Mouse (Mus musculus) embryonic facial prominence, embryonic 11.5 days (tissue): Measurements from ENCODE around the gene Fam206a. TPM values are rescaled to one million over a fixed set of nuclear protein-coding genes. Genes with fewer than 3 reads are reported as not detected.

Experiments
- ATAC-seq: fragments of 200-750 bp; cut with Nextera tagmentation; replicated peaks from 2 replicates; pipeline ENCODE4 v1.8.0; 2017; ENCODE audit warnings: low read depth; ENCODE audit not compliant: insufficient number of reproducible peaks, low FRiP score, low TSS enrichment
- DNase-seq: peaks from one replicate; pipeline ENCODE4 v3.0.0-alpha.2; 2015; ENCODE audit warnings: low spot score
- H3K27ac ChIP-seq: fragments of 300-500 bp; sonication (generic); replicated peaks from 2 replicates; pipeline ENCODE4 v1.5.1; 2014; ENCODE audit warnings: mild to moderate bottlenecking, low read depth, low read length, control low read depth
- H3K27me3 ChIP-seq: fragments of 300-500 bp; sonication (generic); 2 replicates; pipeline ENCODE4 v1.6.1; 2014; ENCODE audit warnings: mild to moderate bottlenecking, low read length, moderate library complexity, mixed read lengths; ENCODE audit not compliant: control insufficient read depth, insufficient read depth
- H3K36me3 ChIP-seq: fragments of 300-500 bp; sonication (generic); replicated peaks from 2 replicates; pipeline ENCODE4 v1.6.1; 2014; ENCODE audit warnings: low read depth, mild to moderate bottlenecking, low read length, moderate library complexity, mixed read lengths; ENCODE audit not compliant: control insufficient read depth, insufficient read depth
- H3K4me1 ChIP-seq: fragments of 300-500 bp; sonication (generic); 2 replicates; pipeline ENCODE4 v1.6.1; 2014; ENCODE audit warnings: low read length, mixed read lengths; ENCODE audit not compliant: control insufficient read depth, insufficient read depth
- H3K4me2 ChIP-seq: fragments of 300-500 bp; sonication (generic); 2 replicates; pipeline ENCODE4 v1.6.1; 2014; ENCODE audit warnings: low read depth, mild to moderate bottlenecking, control low read depth, low read length, moderate library complexity
- H3K4me3 ChIP-seq: fragments of 300-500 bp; sonication (generic); 2 replicates; pipeline ENCODE4 v1.5.1; 2014; ENCODE audit warnings: low read depth, low read length, control low read depth
- H3K9ac ChIP-seq: fragments of 300-500 bp; sonication (generic); replicated peaks from 2 replicates; pipeline ENCODE4 v1.6.1; 2014; ENCODE audit warnings: mild to moderate bottlenecking, control low read depth, low read length
- H3K9me3 ChIP-seq: fragments of 300-500 bp; sonication (generic); replicated peaks from 2 replicates; pipeline ENCODE4 v1.6.1; 2016; ENCODE audit warnings: mild to moderate bottlenecking, low read length, inconsistent platforms, mixed read lengths; ENCODE audit not compliant: control insufficient read depth
- whole genome bisulfite sequencing: fragments of 180-500 bp; shearing (Covaris S2); extraction: QIAGEN DNeasy Blood & Tissue Kit; methylation state at CpG from one replicate; pipeline ENCODE4 v1.1.7; 2014; 5-methylcytosine and 5-hydroxymethylcytosine counted together
- polyA plus RNA-seq: library from polyadenylated mRNA; unstranded; fragments of >200 nt; fragmentation: Nextera tagmentation; extraction: Ambion mirVana; gene quantifications from 2 replicates; pipeline ENCODE4 v1.2.1, GENCODE M21; 2014

Gene Fam206a
- polyA plus RNA-seq, 1 experiment from 2014 or later = 27.7 TPM

DNA sequence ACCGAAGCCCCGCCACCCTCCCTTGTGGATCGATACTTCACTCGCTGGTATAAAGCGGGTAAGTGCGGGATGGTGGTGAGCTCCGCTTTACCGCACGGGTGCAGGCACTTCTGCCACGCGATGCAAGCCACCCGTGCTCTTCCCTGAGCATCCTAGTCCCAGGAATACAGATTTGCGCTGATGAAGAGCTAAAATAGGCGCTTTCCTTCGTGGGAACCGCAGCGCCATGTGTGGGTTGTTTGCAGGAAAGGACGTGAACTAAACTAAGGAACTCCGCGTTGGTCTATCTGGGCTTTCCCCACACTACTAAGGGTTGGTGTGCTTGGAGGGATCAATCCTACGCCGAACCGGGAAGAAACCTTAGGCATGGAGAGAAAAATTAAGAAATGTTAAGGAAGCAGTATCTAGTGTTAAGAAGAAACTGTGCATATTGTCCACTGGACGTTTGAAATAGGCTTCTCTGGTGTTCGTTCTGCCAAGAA lies 565 bp downstream of the Fam206a start:
- H3K36me3 ChIP-seq = peaks cover 5% of the 10 kb centered on the region
- peak overlapping the region; percentile 88 for H3K9ac ChIP-seq
- ATAC-seq = no peak
- peak overlapping the region; percentile 69 for H3K4me2 ChIP-seq
- WGBS = 2% methylated on average over 25 of the region's 25 CpGs
- peak overlapping the region; percentile 80 for H3K4me3 ChIP-seq
- peak overlapping the region; percentile 65; the same call in 1 of the 2 replicates for H3K27ac ChIP-seq
- no peaks in the 10 kb centered on the region for H3K9me3 ChIP-seq
- peak; percentile 12 for DNase-seq
- peaks cover 3% of the 10 kb centered on the region; the same call in 1 of the 2 replicates for H3K4me1 ChIP-seq
- no peaks in the 10 kb centered on the region for H3K27me3 ChIP-seq

DNA sequence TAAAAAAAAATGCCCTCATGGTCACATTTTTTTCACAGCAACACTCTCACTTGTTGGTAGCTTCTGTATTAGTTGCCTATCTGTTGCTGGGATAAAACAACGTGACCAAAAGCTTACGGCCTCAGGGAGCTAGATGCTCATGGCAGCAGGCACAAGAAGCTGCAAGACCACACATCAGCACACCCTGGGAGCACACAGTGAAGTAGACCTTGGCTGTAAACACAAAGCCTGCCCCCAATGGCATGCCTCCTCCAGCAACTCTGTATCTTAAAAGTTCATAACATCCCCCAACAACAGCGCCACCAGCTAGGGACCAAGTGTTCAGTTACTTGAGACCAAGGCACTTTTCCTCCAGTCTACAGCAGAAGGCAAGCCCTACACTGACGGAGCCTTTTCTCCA lies 6.9 kb downstream of the Fam206a start:
- Histone ChIP-seq H3K36me3 (peaks cover 3% of the 10 kb centered on the region), H3K9me3 (no peaks in the 10 kb centered on the region), H3K9ac (no peak overlapping the region), H3K27ac (no peak overlapping the region), H3K4me3 (no peak overlapping the region), H3K4me1 (no peaks in the 10 kb centered on the region), H3K27me3 (no peaks in the 10 kb centered on the region), H3K4me2 (no peak overlapping the region)
- DNase-seq = no peak
- 76% methylated on average over 4 of the region's 4 CpGs for WGBS
- ATAC-seq = no peak

GRCm38 (mm10) chr4:56811642-56812041 lies 9.5 kb downstream of the Fam206a start:
- WGBS = 65% methylated on average over 3 of the region's 3 CpGs
- Histone ChIP-seq H3K4me1 (no peaks in the 10 kb centered on the region; the same call in 1 of the 2 replicates), H3K9ac (no peak overlapping the region), H3K36me3 (no peaks in the 10 kb centered on the region; the same call in 1 of the 2 replicates), H3K9me3 (no peaks in the 10 kb centered on the region), H3K27me3 (no peaks in the 10 kb centered on the region), H3K4me3 (no peak overlapping the region), H3K27ac (no peak overlapping the region), H3K4me2 (no peak overlapping the region)
- ATAC-seq (no peak), DNase-seq (no peak)

DNA sequence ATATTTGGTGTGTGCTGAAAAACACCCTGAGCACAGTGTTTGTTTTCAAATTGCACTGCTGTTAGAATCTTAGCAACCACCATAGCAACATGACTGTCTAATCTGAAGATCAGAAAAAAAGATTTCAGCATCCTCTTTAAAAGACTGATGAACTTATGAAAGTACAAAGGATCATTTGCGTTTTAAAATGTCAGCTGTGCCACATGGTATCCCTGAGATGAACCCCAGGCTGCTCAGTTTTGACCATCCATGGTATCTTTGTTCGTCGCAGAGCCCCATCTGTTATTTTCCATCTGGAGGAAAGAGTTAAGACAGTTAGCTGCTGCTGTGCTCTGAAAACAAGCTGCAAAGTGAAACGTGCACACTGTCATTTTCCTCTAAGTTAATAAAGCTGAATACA lies 10.0 kb downstream of the Fam206a start:
- no peak for ATAC-seq
- Histone ChIP-seq H3K4me3 (no peak overlapping the region), H3K9ac (no peak overlapping the region), H3K9me3 (no peaks in the 10 kb centered on the region), H3K27me3 (no peaks in the 10 kb centered on the region), H3K4me1 (no peaks in the 10 kb centered on the region; the same call in 1 of the 2 replicates), H3K4me2 (no peak overlapping the region), H3K27ac (no peak overlapping the region), H3K36me3 (no peaks in the 10 kb centered on the region; the same call in 1 of the 2 replicates)
- no peak for DNase-seq
- WGBS = 86% methylated on average over 4 of the region's 4 CpGs

GRCm38 (mm10) chr4:56815131-56815530 lies 13.0 kb downstream of the Fam206a start:
- no peaks in the 10 kb centered on the region for H3K36me3 ChIP-seq
- H3K9me3 ChIP-seq = no peaks in the 10 kb centered on the region
- no peaks in the 10 kb centered on the region for H3K27me3 ChIP-seq
- DNase-seq = peak; percentile 10
- no peak overlapping the region; the same call in 1 of the 2 replicates for H3K9ac ChIP-seq
- H3K4me3 ChIP-seq = no peak overlapping the region
- no peak overlapping the region for H3K27ac ChIP-seq
- no peak overlapping the region for H3K4me2 ChIP-seq
- 67% methylated on average over 8 of the region's 8 CpGs for WGBS
- no peaks in the 10 kb centered on the region; the same call in 1 of the 2 replicates for H3K4me1 ChIP-seq
- ATAC-seq = no peak

DNA sequence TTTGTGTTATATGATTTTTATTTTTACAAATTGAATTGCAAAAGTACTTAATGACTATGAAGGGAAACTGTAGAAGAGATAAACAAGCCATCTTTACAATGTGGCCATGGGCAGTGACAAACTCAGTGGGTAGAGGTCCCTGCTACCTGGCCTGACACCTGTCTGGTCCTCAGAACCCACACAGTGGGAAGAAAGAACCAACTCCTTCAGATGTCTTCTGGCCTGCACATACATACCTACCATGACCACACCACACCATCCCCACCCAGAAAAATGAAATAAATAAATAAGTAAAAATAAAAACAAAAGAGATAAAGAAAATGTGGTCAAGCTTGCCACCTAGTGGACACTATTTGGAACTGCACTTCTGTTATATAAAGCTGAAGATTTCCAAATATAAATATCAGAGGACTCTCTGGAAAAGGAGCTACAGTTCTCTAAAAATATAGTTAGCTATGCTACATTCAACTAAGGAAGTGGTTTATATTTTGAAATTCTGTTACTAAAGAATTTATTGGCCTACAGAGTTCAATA lies 17.9 kb downstream of the Fam206a start:
- DNase-seq (peak; percentile 43), ATAC-seq (no peak)
- H3K27me3 ChIP-seq = no peaks in the 10 kb centered on the region
- H3K27ac ChIP-seq = no peak overlapping the region
- H3K9me3 ChIP-seq = no peaks in the 10 kb centered on the region
- no peak overlapping the region for H3K4me2 ChIP-seq
- H3K4me1 ChIP-seq = no peaks in the 10 kb centered on the region; the same call in 1 of the 2 replicates
- H3K9ac ChIP-seq = no peak overlapping the region
- no peaks in the 10 kb centered on the region; the same call in 1 of the 2 replicates for H3K36me3 ChIP-seq
- no peak overlapping the region for H3K4me3 ChIP-seq

- no peaks in the 10 kb centered on the region for H3K9me3 ChIP-seq
- H3K4me3 ChIP-seq = no peak overlapping the region
- no peak for DNase-seq
- no peak overlapping the region for H3K4me2 ChIP-seq
- no peaks in the 10 kb centered on the region; the same call in none of the 2 replicates for H3K36me3 ChIP-seq
- H3K27ac ChIP-seq = no peak overlapping the region
- no peak overlapping the region for H3K9ac ChIP-seq
- H3K27me3 ChIP-seq = no peaks in the 10 kb centered on the region
- no peaks in the 10 kb centered on the region for H3K4me1 ChIP-seq
- 91% methylated on average over 9 of the region's 9 CpGs for WGBS
- ATAC-seq = no peak
Measured at GRCm38 (mm10) chr4:56824231-56824630, 22.1 kb downstream of the Fam206a start.

DNA sequence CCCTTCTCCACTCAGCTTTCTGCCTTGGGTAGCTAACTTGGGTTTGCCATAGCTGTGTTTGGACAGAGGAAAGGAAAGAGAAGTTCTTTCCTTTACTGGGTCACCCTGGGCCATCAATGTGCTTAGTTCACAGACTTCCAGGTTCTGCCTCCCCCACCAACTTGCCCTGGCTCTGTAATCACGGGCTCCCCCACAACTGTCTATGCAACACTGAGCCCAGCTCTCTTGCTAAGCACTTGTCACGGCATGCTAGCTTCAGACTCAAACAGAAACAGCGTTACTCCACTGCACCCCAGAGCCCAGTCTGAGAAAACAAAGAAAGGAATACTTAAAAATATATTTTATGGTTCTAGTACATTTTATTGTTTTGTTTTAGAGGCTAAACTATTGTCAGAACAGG lies 26.8 kb downstream of the Fam206a start:
- no peak for ATAC-seq
- no peak overlapping the region for H3K9ac ChIP-seq
- no peak overlapping the region for H3K4me2 ChIP-seq
- H3K4me1 ChIP-seq = no peaks in the 10 kb centered on the region
- WGBS = 83% methylated on average over 3 of the region's 3 CpGs
- H3K36me3 ChIP-seq = no peaks in the 10 kb centered on the region; the same call in none of the 2 replicates
- H3K4me3 ChIP-seq = no peak overlapping the region
- no peaks in the 10 kb centered on the region for H3K9me3 ChIP-seq
- no peak for DNase-seq
- no peaks in the 10 kb centered on the region for H3K27me3 ChIP-seq
- H3K27ac ChIP-seq = no peak overlapping the region
